Mouse (Mus musculus): Measurements from ENCODE around the gene Nrbf2. TPM values are rescaled to one million over a fixed set of nuclear protein-coding genes. Genes with fewer than 3 reads are reported as not detected.

Gene Nrbf2
- polyA plus RNA-seq, 1 experiment from 2014 or later, result 35.6 TPM

- H3K4me1 ChIP-seq, result peaks cover 2% of the 10 kb centered on the region
- no peaks in the 10 kb centered on the region for H3K36me3 ChIP-seq
- H3K4me2 ChIP-seq, result no peak overlapping the region
- WGBS, result 50% methylated on average over 4 of the region's 4 CpGs
- H3K4me3 ChIP-seq (replicated peaks), result no peak overlapping the region
- no peaks in the 10 kb centered on the region for H3K27me3 ChIP-seq
- no peak overlapping the region for H3K27ac ChIP-seq
- ATAC-seq (replicated peaks; ENCODE audit: low FRiP score), result no peak
- no peaks in the 10 kb centered on the region for H3K9me3 ChIP-seq (replicated peaks)
- no peak overlapping the region for H3K9ac ChIP-seq
These were observed 5.5 kb upstream of the Nrbf2 start for GRCm38 (mm10) chr10:67290622-67291021.

GRCm38 (mm10) chr10:67287877-67288276, 2.8 kb upstream of the Nrbf2 start:
- Histone ChIP-seq H3K4me1 (peaks cover 18% of the 10 kb centered on the region), H3K9me3 (replicated peaks) (no peaks in the 10 kb centered on the region), H3K27ac (peak overlapping the region; percentile 54; the same call in 1 of the 2 replicates), H3K9ac (no peak overlapping the region), H3K27me3 (no peaks in the 10 kb centered on the region), H3K36me3 (no peaks in the 10 kb centered on the region), H3K4me2 (no peak overlapping the region), H3K4me3 (replicated peaks) (no peak overlapping the region)
- WGBS, result 74% methylated on average over 3 of the region's 3 CpGs
- ATAC-seq (replicated peaks; ENCODE audit: low FRiP score), result no peak

GRCm38 (mm10) chr10:67284761-67285175, 337 bp downstream of the Nrbf2 start:
- peak; percentile 69 for ATAC-seq (replicated peaks; ENCODE audit: low FRiP score)
- no peaks in the 10 kb centered on the region for H3K27me3 ChIP-seq
- no peaks in the 10 kb centered on the region for H3K9me3 ChIP-seq (replicated peaks)
- H3K36me3 ChIP-seq, result no peaks in the 10 kb centered on the region
- peaks cover 30% of the 10 kb centered on the region for H3K4me1 ChIP-seq
- H3K9ac ChIP-seq, result peak overlapping the region; percentile 75
- H3K27ac ChIP-seq, result peak overlapping the region; percentile 81
- H3K4me2 ChIP-seq, result peak overlapping the region; percentile 73
- WGBS, result under 1% methylated on average over 41 of the region's 41 CpGs
- peak overlapping the region; percentile 78 for H3K4me3 ChIP-seq (replicated peaks)

GRCm38 (mm10) chr10:67284311-67284710, 794 bp downstream of the Nrbf2 start:
- Histone ChIP-seq H3K4me3 (replicated peaks) (peak overlapping the region; percentile 78), H3K27me3 (no peaks in the 10 kb centered on the region), H3K27ac (peak overlapping the region; percentile 81), H3K36me3 (no peaks in the 10 kb centered on the region), H3K4me1 (peaks cover 30% of the 10 kb centered on the region), H3K9ac (peak overlapping the region; percentile 75), H3K4me2 (peak overlapping the region; percentile 73), H3K9me3 (replicated peaks) (no peaks in the 10 kb centered on the region)
- ATAC-seq (replicated peaks; ENCODE audit: low FRiP score), result no peak
- WGBS, result under 1% methylated on average over 10 of the region's 10 CpGs

- H3K36me3 ChIP-seq, result no peaks in the 10 kb centered on the region
- peak overlapping the region; percentile 78 for H3K4me3 ChIP-seq (replicated peaks)
- peak overlapping the region; percentile 75 for H3K9ac ChIP-seq
- no peaks in the 10 kb centered on the region for H3K9me3 ChIP-seq (replicated peaks)
- no peaks in the 10 kb centered on the region for H3K27me3 ChIP-seq
- 76% methylated on average over 9 of the region's 9 CpGs for WGBS
- no peak for ATAC-seq (replicated peaks; ENCODE audit: low FRiP score)
- H3K4me1 ChIP-seq, result peaks cover 30% of the 10 kb centered on the region
- no peak overlapping the region for H3K27ac ChIP-seq
- peak overlapping the region; percentile 73 for H3K4me2 ChIP-seq
These were observed 1.6 kb downstream of the Nrbf2 start for GRCm38 (mm10) chr10:67283516-67283915.

GRCm38 (mm10) chr10:67282531-67282930, 2.6 kb downstream of the Nrbf2 start:
- Histone ChIP-seq H3K4me1 (peaks cover 30% of the 10 kb centered on the region), H3K36me3 (no peaks in the 10 kb centered on the region), H3K9ac (peak overlapping the region; percentile 11; the same call in 1 of the 2 replicates), H3K9me3 (replicated peaks) (no peaks in the 10 kb centered on the region), H3K4me2 (no peak overlapping the region), H3K27me3 (no peaks in the 10 kb centered on the region), H3K27ac (no peak overlapping the region), H3K4me3 (replicated peaks) (no peak overlapping the region)
- ATAC-seq (replicated peaks; ENCODE audit: low FRiP score), result no peak
- 77% methylated on average over 2 of the region's 2 CpGs for WGBS

- Histone ChIP-seq H3K9me3 (replicated peaks) (no peaks in the 10 kb centered on the region), H3K27ac (no peak overlapping the region), H3K4me3 (replicated peaks) (no peak overlapping the region), H3K9ac (no peak overlapping the region), H3K4me1 (peaks cover 30% of the 10 kb centered on the region), H3K27me3 (no peaks in the 10 kb centered on the region), H3K36me3 (no peaks in the 10 kb centered on the region), H3K4me2 (0 out of 2 replicates have a peak overlapping the region, but pooled peaks have one; percentile 12)
- ATAC-seq (replicated peaks; ENCODE audit: low FRiP score), result no peak
- WGBS, result 58% methylated on average over 8 of the region's 8 CpGs
These were observed 3.3 kb downstream of the Nrbf2 start for GRCm38 (mm10) chr10:67281852-67282251.

- H3K9me3 ChIP-seq (replicated peaks), result no peaks in the 10 kb centered on the region
- H3K4me1 ChIP-seq, result no peaks in the 10 kb centered on the region
- no peak for ATAC-seq (replicated peaks; ENCODE audit: low FRiP score)
- H3K27ac ChIP-seq, result no peak overlapping the region
- no peaks in the 10 kb centered on the region for H3K27me3 ChIP-seq
- no peak overlapping the region for H3K4me2 ChIP-seq
- H3K4me3 ChIP-seq (replicated peaks), result no peak overlapping the region
- no peak overlapping the region for H3K9ac ChIP-seq
- peaks cover 40% of the 10 kb centered on the region for H3K36me3 ChIP-seq
These were observed 9.2 kb downstream of the Nrbf2 start for GRCm38 (mm10) chr10:67275916-67276315.

- Histone ChIP-seq H3K4me3 (replicated peaks) (no peak overlapping the region), H3K4me1 (no peaks in the 10 kb centered on the region), H3K27me3 (no peaks in the 10 kb centered on the region), H3K27ac (no peak overlapping the region), H3K36me3 (peaks cover 35% of the 10 kb centered on the region), H3K9me3 (replicated peaks) (no peaks in the 10 kb centered on the region), H3K4me2 (no peak overlapping the region), H3K9ac (no peak overlapping the region)
- WGBS, result 65% methylated on average over 1 of the region's 1 CpGs
- no peak for ATAC-seq (replicated peaks; ENCODE audit: low FRiP score)
These were observed 20.3 kb downstream of the Nrbf2 start for GRCm38 (mm10) chr10:67264852-67265251.

- Histone ChIP-seq H3K4me1 (peaks cover 11% of the 10 kb centered on the region), H3K4me3 (replicated peaks) (no peak overlapping the region), H3K9me3 (replicated peaks) (no peaks in the 10 kb centered on the region), H3K27ac (no peak overlapping the region), H3K27me3 (no peaks in the 10 kb centered on the region), H3K9ac (no peak overlapping the region), H3K36me3 (peaks cover 70% of the 10 kb centered on the region), H3K4me2 (no peak overlapping the region)
- WGBS, result 89% methylated on average over 1 of the region's 1 CpGs
- ATAC-seq (replicated peaks; ENCODE audit: low FRiP score), result no peak
These were observed 32.0 kb downstream of the Nrbf2 start for GRCm38 (mm10) chr10:67253115-67253514.

- peaks cover 70% of the 10 kb centered on the region for H3K36me3 ChIP-seq
These were observed 32.8 kb downstream of the Nrbf2 start for GRCm38 (mm10) chr10:67252353-67252752.

GRCm38 (mm10) chr10:67250846-67251245, 34.3 kb downstream of the Nrbf2 start:
- WGBS, result 90% methylated on average over 6 of the region's 6 CpGs
- H3K9ac ChIP-seq, result no peak overlapping the region
- H3K27me3 ChIP-seq, result no peaks in the 10 kb centered on the region
- H3K27ac ChIP-seq, result no peak overlapping the region
- no peak for ATAC-seq (replicated peaks; ENCODE audit: low FRiP score)
- H3K36me3 ChIP-seq, result peaks cover 72% of the 10 kb centered on the region
- no peaks in the 10 kb centered on the region for H3K9me3 ChIP-seq (replicated peaks)
- H3K4me2 ChIP-seq, result no peak overlapping the region
- peaks cover 11% of the 10 kb centered on the region for H3K4me1 ChIP-seq
- no peak overlapping the region for H3K4me3 ChIP-seq (replicated peaks)

More at GRCm38 (mm10) chr10:67252353-67252752, 32.8 kb downstream of the Nrbf2 start:
- no peak overlapping the region for H3K4me2 ChIP-seq
- H3K9ac ChIP-seq, result no peak overlapping the region
- WGBS, result 41% methylated on average over 5 of the region's 5 CpGs
- peaks cover 11% of the 10 kb centered on the region for H3K4me1 ChIP-seq
- ATAC-seq (replicated peaks; ENCODE audit: low FRiP score), result no peak
- H3K27ac ChIP-seq, result peak overlapping the region; percentile 24; the same call in 1 of the 2 replicates
- no peaks in the 10 kb centered on the region for H3K27me3 ChIP-seq
- H3K9me3 ChIP-seq (replicated peaks), result no peaks in the 10 kb centered on the region
- no peak overlapping the region for H3K4me3 ChIP-seq (replicated peaks)

- H3K27ac ChIP-seq, result no peak overlapping the region
- H3K4me3 ChIP-seq (replicated peaks), result no peak overlapping the region
- H3K9ac ChIP-seq, result no peak overlapping the region
- peaks cover 71% of the 10 kb centered on the region for H3K36me3 ChIP-seq
- H3K9me3 ChIP-seq (replicated peaks), result no peaks in the 10 kb centered on the region
- WGBS, result 87% methylated on average over 2 of the region's 2 CpGs
- H3K4me2 ChIP-seq, result no peak overlapping the region
- no peak for ATAC-seq (replicated peaks; ENCODE audit: low FRiP score)
- H3K4me1 ChIP-seq, result peaks cover 11% of the 10 kb centered on the region
- H3K27me3 ChIP-seq, result no peaks in the 10 kb centered on the region
These were observed 35.6 kb downstream of the Nrbf2 start for GRCm38 (mm10) chr10:67249486-67249885.
